Mouse (Mus musculus): ENCODE measurements at regions not wholly inside any gene's neighbourhood (a gene's known extent, or its start where the extent isn't known, plus 50 kb on each side); places are given as distances from the start of the nearest gene placed in this dataset.

DNA sequence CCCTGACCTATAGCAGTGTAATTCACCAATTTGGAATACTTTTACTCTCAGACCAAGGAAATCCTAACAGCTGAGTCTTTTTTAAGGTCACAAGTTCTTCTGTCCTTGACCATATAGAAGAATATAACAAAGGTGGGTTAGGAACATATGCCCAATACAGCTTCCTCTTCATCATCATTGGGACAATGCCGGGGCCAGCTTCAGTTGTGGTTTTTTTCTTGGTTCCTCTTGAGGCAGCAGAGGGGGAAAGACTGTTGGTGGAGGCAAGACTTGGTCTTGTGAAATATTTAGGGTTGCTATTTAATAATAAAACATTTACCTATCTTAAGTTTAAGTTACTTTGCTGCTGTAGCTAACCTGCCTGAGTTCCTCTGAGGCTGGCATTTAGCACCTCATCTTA, 144.8 kb upstream of the Htr1f start:
- 86% methylated on average over 1 of the region's 1 CpGs for WGBS
- Histone ChIP-seq H3K27me3 (ENCODE audit: control insufficient read depth, insufficient read depth, low read length) (no peaks in the 10 kb centered on the region), H3K4me1 (ENCODE audit: control insufficient read depth, insufficient read depth, low read length) (no peaks in the 10 kb centered on the region), H3K4me3 (replicated peaks; ENCODE audit: low read length) (no peak overlapping the region), H3K9me3 (ENCODE audit: control insufficient read depth, low read length) (peaks cover 7% of the 10 kb centered on the region; the same call in 1 of the 2 replicates), H3K4me2 (replicated peaks; ENCODE audit: low read depth, low read length, severe bottlenecking) (no peak overlapping the region), H3K36me3 (ENCODE audit: control insufficient read depth, insufficient read depth, low read length) (no peaks in the 10 kb centered on the region), H3K9ac (ENCODE audit: low read depth, low read length, severe bottlenecking) (no peak overlapping the region), H3K27ac (replicated peaks; ENCODE audit: low read depth, low read length) (no peak overlapping the region)
- DNase-seq (ENCODE audit: low spot score) (no peak), ATAC-seq (ENCODE audit: low FRiP score, low read depth) (no peak)
- TF ChIP-seq POLR2A (IDR thresholded peaks at IDR 0.05; ENCODE audit: borderline replicate concordance, extremely low read depth, insufficient read depth, insufficient read length) = no peak

DNA sequence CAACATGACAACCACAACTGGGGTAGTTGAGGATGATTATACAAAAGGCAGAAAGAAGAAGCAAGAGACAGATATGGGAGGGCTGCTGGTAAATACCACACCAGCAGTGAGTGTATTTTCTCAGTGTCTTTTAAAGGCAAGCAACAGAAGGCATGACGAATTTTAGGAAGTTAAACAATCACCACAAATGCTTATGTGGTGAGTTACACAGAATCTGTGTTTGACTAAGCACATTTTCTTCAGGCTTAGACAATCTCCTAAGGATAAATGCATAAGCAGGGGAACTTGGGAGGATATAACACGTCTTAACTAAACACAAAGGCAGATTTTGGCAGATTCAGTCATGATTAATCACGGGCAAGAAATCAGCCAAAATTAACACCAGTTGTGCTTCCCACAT, 141.8 kb upstream of the Htr1f start:
- no peaks in the 10 kb centered on the region for H3K36me3 ChIP-seq (ENCODE audit: control insufficient read depth, insufficient read depth, low read length)
- H3K4me2 ChIP-seq (replicated peaks; ENCODE audit: low read depth, low read length, severe bottlenecking) = no peak overlapping the region
- H3K4me3 ChIP-seq (replicated peaks; ENCODE audit: low read length) = no peak overlapping the region
- no peak for TF ChIP-seq POLR2A (IDR thresholded peaks at IDR 0.05; ENCODE audit: borderline replicate concordance, extremely low read depth, insufficient read depth, insufficient read length)
- DNase-seq (ENCODE audit: low spot score) = no peak
- no peaks in the 10 kb centered on the region for H3K4me1 ChIP-seq (ENCODE audit: control insufficient read depth, insufficient read depth, low read length)
- H3K9ac ChIP-seq (ENCODE audit: low read depth, low read length, severe bottlenecking) = no peak overlapping the region
- H3K9me3 ChIP-seq (ENCODE audit: control insufficient read depth, low read length) = peaks cover 7% of the 10 kb centered on the region; the same call in 1 of the 2 replicates
- no peak for ATAC-seq (ENCODE audit: low FRiP score, low read depth)
- WGBS = 77% methylated on average over 3 of the region's 3 CpGs
- H3K27me3 ChIP-seq (ENCODE audit: control insufficient read depth, insufficient read depth, low read length) = no peaks in the 10 kb centered on the region
- no peak overlapping the region for H3K27ac ChIP-seq (replicated peaks; ENCODE audit: low read depth, low read length)

DNA sequence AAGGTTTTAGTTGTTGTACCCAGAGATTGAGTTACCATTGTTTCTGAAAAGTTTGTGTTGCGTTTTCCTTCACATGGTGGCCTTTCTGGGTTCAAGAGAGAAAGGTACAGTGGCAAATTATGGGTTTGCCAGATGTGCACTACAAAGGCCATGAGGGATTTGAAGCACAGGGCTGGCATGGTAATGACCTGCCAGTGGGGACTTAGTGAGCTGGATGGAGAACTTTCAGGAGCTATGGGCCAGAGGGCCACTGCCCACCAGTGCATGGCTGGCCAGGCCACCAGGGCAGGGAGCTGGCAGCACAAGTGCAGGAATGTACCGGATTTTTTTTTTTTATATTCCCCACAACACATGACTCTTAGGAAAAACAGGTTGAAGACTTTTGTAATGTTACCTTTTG, 128.8 kb upstream of the Htr1f start:
- no peaks in the 10 kb centered on the region for H3K9me3 ChIP-seq (ENCODE audit: control insufficient read depth, low read length)
- no peak overlapping the region for H3K4me2 ChIP-seq (replicated peaks; ENCODE audit: low read depth, low read length, severe bottlenecking)
- H3K27me3 ChIP-seq (ENCODE audit: control insufficient read depth, insufficient read depth, low read length) = no peaks in the 10 kb centered on the region
- no peak for TF ChIP-seq POLR2A (IDR thresholded peaks at IDR 0.05; ENCODE audit: borderline replicate concordance, extremely low read depth, insufficient read depth, insufficient read length)
- H3K4me3 ChIP-seq (replicated peaks; ENCODE audit: low read length) = no peak overlapping the region
- no peaks in the 10 kb centered on the region for H3K4me1 ChIP-seq (ENCODE audit: control insufficient read depth, insufficient read depth, low read length)
- H3K9ac ChIP-seq (ENCODE audit: low read depth, low read length, severe bottlenecking) = no peak overlapping the region
- H3K36me3 ChIP-seq (ENCODE audit: control insufficient read depth, insufficient read depth, low read length) = no peaks in the 10 kb centered on the region
- no peak overlapping the region for H3K27ac ChIP-seq (replicated peaks; ENCODE audit: low read depth, low read length)
- WGBS = 80% methylated on average over 2 of the region's 2 CpGs
- DNase-seq (ENCODE audit: low spot score) (no peak), ATAC-seq (ENCODE audit: low FRiP score, low read depth) (no peak)

DNA sequence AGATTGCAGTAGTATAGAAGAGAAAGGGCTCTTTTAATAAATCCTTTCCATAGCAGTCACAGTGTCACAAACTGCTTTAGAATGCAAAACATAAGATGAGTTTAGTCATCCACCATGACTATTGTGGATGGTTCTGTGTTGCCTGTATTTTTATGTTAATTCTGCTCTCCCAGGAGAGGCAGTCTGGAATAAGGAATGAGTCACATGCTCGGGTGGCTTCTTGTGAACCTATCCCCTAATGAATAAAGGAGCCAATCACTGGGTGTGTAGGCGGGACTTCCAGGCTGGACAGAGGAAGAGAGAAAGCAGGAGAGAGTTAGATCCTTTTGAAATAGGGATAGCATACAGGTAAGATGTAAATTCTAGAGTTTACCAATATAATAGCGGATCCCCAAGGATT, 128.3 kb upstream of the Htr1f start:
- H3K9me3 ChIP-seq (ENCODE audit: control insufficient read depth, low read length) = no peaks in the 10 kb centered on the region
- no peak for DNase-seq (ENCODE audit: low spot score)
- no peak for TF ChIP-seq POLR2A (IDR thresholded peaks at IDR 0.05; ENCODE audit: borderline replicate concordance, extremely low read depth, insufficient read depth, insufficient read length)
- no peaks in the 10 kb centered on the region for H3K36me3 ChIP-seq (ENCODE audit: control insufficient read depth, insufficient read depth, low read length)
- no peaks in the 10 kb centered on the region for H3K4me1 ChIP-seq (ENCODE audit: control insufficient read depth, insufficient read depth, low read length)
- H3K27ac ChIP-seq (replicated peaks; ENCODE audit: low read depth, low read length) = no peak overlapping the region
- H3K4me2 ChIP-seq (replicated peaks; ENCODE audit: low read depth, low read length, severe bottlenecking) = no peak overlapping the region
- 80% methylated on average over 3 of the region's 3 CpGs for WGBS
- no peaks in the 10 kb centered on the region for H3K27me3 ChIP-seq (ENCODE audit: control insufficient read depth, insufficient read depth, low read length)
- ATAC-seq (ENCODE audit: low FRiP score, low read depth) = no peak
- no peak overlapping the region for H3K4me3 ChIP-seq (replicated peaks; ENCODE audit: low read length)
- no peak overlapping the region for H3K9ac ChIP-seq (ENCODE audit: low read depth, low read length, severe bottlenecking)

DNA sequence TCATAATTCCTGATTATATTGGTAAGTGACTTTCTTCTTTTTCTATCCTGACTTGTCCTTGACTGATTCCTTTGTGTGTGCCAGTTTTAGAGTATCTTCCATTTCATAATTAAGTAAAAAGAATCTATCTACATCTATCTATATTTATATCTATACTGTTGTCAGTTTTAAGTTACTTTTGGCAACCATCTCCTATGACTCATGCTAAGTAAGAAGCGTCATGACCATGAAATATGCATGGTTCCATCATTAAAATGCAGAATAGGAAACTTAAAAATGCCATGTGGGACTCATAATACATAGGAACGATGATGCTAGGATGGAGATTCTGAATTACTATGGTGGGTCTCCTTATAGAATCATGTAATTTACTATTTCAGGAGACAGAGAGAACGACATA, 113.8 kb upstream of the Htr1f start:
- 82% methylated on average over 3 of the region's 3 CpGs for WGBS
- ATAC-seq (ENCODE audit: low FRiP score, low read depth) (no peak), DNase-seq (ENCODE audit: low spot score) (no peak)
- no peak overlapping the region for H3K27ac ChIP-seq (replicated peaks; ENCODE audit: low read depth, low read length)
- H3K9ac ChIP-seq (ENCODE audit: low read depth, low read length, severe bottlenecking) = no peak overlapping the region
- no peaks in the 10 kb centered on the region for H3K4me1 ChIP-seq (ENCODE audit: control insufficient read depth, insufficient read depth, low read length)
- no peak overlapping the region for H3K4me3 ChIP-seq (replicated peaks; ENCODE audit: low read length)
- H3K27me3 ChIP-seq (ENCODE audit: control insufficient read depth, insufficient read depth, low read length) = no peaks in the 10 kb centered on the region
- H3K9me3 ChIP-seq (ENCODE audit: control insufficient read depth, low read length) = no peaks in the 10 kb centered on the region
- no peak overlapping the region for H3K4me2 ChIP-seq (replicated peaks; ENCODE audit: low read depth, low read length, severe bottlenecking)
- H3K36me3 ChIP-seq (ENCODE audit: control insufficient read depth, insufficient read depth, low read length) = no peaks in the 10 kb centered on the region
- TF ChIP-seq POLR2A (IDR thresholded peaks at IDR 0.05; ENCODE audit: borderline replicate concordance, extremely low read depth, insufficient read depth, insufficient read length) = no peak

DNA sequence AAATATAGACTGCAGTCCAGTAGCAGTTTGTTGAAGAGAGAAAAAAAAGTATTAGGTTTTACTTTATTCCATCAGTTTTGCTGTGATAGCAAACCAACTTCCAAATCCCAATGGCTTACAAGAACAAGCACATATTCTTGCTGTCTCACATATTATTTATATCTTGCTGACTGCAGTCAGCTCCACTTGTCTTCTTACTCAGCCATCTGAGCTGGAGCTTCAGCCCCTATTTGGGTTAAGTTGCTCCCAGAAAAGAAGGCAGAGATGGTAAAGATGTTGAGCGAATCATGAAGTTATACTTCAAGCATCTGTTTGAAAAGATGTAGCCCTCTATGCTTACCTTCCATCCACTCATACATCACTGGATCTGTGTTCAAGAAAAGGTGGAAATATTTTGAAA, 106.7 kb upstream of the Htr1f start:
- no peaks in the 10 kb centered on the region for H3K36me3 ChIP-seq (ENCODE audit: control insufficient read depth, insufficient read depth, low read length)
- no peaks in the 10 kb centered on the region for H3K27me3 ChIP-seq (ENCODE audit: control insufficient read depth, insufficient read depth, low read length)
- ATAC-seq (ENCODE audit: low FRiP score, low read depth) (no peak), DNase-seq (ENCODE audit: low spot score) (no peak)
- WGBS = 88% methylated on average over 1 of the region's 1 CpGs
- H3K4me1 ChIP-seq (ENCODE audit: control insufficient read depth, insufficient read depth, low read length) = no peaks in the 10 kb centered on the region
- H3K9me3 ChIP-seq (ENCODE audit: control insufficient read depth, low read length) = no peaks in the 10 kb centered on the region
- TF ChIP-seq POLR2A (IDR thresholded peaks at IDR 0.05; ENCODE audit: borderline replicate concordance, extremely low read depth, insufficient read depth, insufficient read length) = no peak
- H3K27ac ChIP-seq (replicated peaks; ENCODE audit: low read depth, low read length) = no peak overlapping the region
- H3K4me3 ChIP-seq (replicated peaks; ENCODE audit: low read length) = no peak overlapping the region
- no peak overlapping the region for H3K4me2 ChIP-seq (replicated peaks; ENCODE audit: low read depth, low read length, severe bottlenecking)
- H3K9ac ChIP-seq (ENCODE audit: low read depth, low read length, severe bottlenecking) = no peak overlapping the region

Measured in limb, embryonic 14.5 days (tissue).